Mouse (Mus musculus) hematopoietic stem cell, adult 5-6 weeks (primary cell): ENCODE results near the gene Sacm1l. TPM values are rescaled to one million over a fixed set of nuclear protein-coding genes. Genes with fewer than 3 reads are reported as not detected.

ENCODE experiments used
- ATAC-seq, 2 experiments: fragments of 125-278 bp in 1 of 2; replicated peaks in 1 of 2; 2 replicates each; pipeline ENCODE4 v1.8.0; 2016 to 2017; ENCODE audit warnings: inconsistent platforms in 2 of 2, mild to moderate bottlenecking in 2 of 2, moderate number of reproducible peaks in 2 of 2, low read depth in 1 of 2, moderate TSS enrichment in 1 of 2; ENCODE audit not compliant: low FRiP score in 2 of 2, poor library complexity in 2 of 2, severe bottlenecking in 2 of 2, insufficient read depth in 1 of 2, low TSS enrichment in 1 of 2
- total RNA-seq: library from RNA; stranded (forward); fragments of 172-1452, 232-1000 nt; gene quantifications from 2 replicates; pipeline ENCODE4 v1.2.3, GENCODE M21; 2017

Sacm1l gene
- total RNA-seq, 1 experiment from 2014 or later: 58.9 TPM

DNA sequence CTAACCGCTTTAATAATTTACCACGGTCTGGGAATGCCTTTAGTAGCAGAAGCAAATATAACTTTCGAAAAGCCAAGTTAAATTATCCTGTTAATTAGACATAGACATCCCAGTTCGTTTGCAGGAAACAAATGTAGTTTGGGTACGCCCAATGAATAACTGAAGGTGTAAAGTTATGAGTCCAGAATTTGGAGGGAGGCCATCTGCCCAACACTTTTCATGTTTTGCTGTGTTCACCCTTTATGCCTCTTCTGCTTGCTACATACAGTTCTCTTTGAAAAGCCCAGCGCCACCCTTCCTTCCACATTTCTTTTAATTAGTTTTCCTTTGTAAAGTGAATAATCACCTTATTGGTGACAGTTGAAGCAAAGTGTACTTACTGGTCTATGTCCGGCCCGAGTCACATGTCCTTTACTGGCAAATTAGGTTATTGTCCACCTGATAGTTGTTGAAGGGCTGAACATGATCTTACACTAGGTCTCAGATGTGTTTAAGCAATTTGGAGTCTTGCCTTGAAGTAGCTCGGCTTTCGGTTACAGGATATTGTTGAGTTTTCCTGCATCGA lies 1.1 kb downstream of the Sacm1l start:
- no peak for ATAC-seq

- no peak for ATAC-seq
These were observed 1.7 kb downstream of the Sacm1l start for GRCm38 (mm10) chr9:123531234-123531633.

DNA sequence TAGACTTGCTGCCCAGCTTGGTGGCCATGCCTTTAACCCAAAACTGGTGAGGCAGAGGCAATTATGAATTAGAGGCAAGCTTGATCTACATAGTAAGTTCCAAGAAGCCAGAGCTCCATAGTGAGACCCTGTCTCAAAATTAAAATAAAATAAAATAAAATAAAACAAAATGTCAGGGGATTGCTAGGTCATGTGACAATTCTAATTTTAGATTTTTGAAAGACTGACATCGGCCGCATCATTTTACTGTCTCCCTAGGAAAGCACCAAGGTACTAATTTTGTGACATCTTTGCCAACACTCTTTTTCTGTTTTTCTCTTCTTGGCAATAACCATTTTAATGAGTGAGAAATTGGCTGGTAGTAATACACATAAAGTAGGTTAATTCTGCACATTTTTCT lies 7.1 kb downstream of the Sacm1l start:
- ATAC-seq: no peak

DNA sequence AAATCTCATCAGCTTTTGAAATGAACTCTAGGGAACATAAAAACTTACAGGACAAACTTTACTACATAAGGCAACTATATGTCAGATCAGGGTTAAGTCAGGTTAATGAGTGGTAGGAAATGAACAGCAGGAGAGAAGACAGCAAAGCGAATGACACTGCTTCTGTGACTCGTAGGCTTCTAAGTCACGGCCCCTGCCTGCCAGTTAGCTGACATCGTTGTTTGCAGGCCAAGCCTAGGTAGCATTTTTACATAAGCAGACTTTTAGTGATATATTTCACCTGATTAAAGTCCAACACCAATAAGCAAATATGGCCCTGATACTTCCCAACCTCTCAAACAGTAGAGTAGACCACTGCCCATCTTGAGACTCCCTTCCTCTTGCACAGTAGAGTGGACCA lies 8.6 kb downstream of the Sacm1l start:
- ATAC-seq: no peak

GRCm38 (mm10) chr9:123539093-123539492 lies 9.5 kb downstream of the Sacm1l start:
- ATAC-seq: no peak

DNA sequence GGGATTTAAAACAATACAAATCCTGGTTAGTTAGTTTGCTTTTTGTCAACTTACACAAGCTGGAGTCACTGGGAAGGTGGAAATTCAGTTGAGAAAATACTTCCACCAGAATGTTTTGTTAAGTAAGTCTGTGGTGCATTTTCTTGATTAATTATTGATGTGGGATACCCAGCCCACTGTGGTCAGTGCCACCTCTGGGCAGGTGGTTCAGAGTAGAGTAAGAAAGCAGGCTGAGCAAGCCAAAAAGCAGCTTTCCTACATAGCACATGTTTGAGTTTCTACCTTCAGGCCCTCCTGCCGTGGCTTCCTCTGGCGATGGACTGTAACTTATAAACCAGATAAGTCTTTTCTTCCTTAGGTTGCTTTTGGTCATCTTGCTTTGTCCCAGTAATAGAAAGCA lies 10.3 kb downstream of the Sacm1l start:
- no peak for ATAC-seq

DNA sequence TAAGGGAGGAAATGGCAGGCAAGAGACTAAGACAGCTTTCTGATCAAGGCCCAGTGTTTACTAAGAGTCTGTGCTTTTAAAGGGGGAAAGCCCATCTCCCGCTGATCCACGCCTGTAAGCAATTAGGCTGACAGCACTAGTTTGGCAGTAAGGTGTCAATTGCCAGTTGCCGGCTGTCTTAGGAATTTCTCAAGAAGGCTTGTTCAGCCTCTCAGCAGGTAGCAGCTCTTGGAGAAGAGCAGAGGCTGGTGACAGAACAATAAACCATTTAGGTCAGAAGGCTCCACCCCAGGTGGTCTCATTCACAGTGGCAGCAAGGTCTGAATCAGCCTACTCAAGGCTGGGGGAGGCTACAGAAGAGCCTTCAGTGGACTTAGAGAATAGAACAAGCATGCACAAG lies 25.0 kb downstream of the Sacm1l start:
- no peak for ATAC-seq

DNA sequence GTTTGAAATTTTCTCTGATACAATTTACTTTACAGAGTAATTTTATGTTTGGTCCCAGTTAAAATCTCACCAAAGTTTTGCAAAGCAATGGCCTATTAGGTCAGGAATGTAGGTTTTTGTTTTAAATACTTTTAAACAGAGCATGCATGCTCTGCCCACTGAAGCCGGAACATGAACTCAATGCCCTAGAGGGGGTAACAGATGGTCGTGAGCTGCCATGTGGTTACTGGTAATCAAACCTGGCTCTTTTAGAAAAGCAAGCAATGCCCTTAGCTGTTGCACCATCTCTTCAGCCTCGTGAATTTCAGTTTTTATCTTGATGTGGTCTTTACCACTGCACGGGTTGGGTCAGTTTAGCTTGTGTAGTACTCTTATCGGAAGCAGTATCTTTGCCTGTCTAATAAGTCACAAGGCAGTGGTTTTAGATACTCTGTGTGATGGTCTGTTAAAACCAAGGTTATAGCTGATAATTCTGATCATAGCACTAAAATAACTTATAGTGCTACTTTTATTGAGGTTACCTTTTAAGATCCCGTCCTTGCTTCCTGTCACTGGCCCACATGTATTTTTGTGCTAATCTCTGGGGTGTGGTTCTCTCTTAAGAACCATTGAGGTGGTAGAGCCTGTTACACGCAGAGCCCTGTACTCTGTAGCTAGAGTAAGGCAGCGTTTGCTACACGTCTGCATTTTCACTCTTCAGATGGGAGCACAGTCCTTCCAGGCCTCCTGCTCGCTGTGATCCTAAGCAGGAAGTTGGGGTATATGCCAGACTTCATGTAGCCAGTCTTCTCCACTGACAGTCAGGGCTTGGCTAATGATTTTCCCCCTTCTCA lies 48.0 kb downstream of the Sacm1l start:
- no peak for ATAC-seq

- no peak for ATAC-seq
These were observed 59.8 kb downstream of the Sacm1l start for GRCm38 (mm10) chr9:123589240-123589910.

DNA sequence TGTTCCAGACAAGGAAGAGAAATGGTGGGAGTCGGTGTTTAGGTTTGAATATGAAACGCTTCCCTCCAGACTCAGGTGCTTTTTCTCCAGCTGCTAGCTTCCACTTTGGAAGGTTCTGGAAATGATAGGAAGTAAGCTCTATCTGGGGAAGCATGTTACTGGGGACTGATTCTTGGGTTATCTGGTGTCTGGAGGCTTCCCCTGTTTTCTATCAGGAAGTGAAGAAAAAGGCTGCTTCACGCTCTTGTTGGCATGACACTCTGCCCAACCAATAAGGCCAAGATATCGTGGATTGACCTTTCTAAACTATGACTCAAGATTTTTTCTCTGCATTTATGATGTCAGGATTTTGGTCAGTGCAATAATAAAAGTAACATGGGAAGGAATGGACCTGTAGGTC lies 65.6 kb downstream of the Sacm1l start:
- ATAC-seq: no peak

DNA sequence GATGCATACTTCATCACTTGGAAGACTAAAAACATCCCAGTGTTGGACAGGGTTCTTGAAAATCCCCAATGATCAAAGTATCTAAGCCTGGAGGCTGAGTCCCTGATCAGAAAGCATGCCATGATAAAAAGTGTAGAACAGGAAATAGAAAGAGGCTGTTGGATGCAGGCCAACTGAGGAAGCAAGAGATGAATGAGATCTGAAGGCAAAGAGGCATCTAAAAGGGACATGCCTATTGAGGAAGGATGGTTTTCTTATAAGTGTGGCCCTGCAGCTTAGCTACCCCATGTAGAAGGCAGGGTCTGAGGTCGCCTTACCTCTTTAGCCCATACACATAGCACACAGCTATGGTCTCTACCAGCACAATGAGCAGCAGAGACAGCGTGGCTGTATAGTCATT lies 67.4 kb downstream of the Sacm1l start:
- ATAC-seq: no peak

DNA sequence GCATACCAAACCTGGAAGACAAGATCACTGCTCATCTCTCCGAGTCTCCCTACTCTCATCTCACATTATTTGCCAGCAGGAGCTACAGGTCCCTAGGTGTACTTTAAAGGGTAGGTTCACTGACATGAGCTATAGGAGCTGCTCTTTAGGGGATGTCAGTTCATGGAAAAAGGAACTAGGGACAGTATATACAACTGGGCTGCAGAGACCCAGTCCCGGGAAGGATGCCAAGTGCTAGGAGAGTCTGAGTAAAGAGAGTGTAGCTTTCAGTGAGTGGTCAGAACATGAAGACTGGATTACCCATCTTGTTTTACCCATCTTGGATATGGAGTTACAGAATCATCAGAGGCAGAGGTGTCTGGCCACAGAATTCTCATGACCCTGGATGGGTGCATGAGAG lies 67.8 kb downstream of the Sacm1l start:
- ATAC-seq: no peak

DNA sequence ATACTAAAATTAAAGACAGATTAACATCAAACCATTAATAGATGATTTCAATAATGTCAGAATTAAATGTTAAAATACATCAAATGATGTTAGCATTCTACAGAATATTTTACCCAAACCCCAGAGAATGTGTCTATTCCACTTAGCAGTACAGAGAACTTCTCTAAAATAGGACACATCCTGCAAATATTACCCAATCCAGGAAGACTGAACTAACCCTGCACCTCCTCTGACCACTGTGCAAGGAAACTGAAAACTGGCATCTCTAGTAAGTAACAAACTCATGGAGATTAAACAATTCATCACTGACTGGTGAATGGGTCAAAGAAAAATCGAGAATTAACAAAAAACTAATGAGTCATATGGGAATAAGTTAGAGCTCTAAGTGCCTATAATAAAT lies 72.0 kb downstream of the Sacm1l start:
- ATAC-seq: no peak

DNA sequence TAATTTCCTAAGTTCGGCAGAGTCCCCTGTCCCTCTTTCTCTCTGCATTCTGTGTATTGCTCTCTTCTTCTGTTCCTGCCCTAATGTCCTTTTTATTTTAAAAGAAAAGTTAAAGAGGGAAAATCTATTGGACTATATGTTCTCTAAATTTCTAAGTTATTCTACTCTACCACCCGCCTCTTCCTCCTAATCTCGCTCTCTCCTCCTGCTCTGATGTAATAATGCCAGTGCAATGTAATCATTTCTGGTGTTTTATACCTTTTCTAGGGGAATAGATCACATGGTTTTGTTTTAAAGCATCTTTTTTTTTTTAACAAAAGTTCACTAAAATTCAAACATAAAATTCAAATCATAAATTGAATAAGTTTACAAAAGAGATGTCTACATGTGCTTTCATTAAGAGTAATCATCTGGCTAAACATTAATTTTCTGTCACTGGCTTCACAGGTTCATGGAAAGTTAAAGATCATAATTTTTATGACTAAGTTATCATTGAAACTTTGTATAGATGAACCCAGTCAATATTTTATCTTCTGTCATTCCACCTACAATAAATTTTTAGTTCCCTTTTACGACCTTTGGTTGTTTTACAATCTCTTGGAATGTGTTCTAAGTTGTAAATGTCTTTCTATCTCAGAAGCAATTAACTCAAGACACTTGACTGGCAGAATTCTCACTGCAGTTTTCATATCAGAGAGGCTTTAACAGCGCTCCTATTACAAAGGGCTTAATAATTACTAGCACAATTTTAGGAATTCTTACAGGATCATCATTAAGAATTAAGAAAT lies 90.9 kb downstream of the Sacm1l start:
- no peak for ATAC-seq

DNA sequence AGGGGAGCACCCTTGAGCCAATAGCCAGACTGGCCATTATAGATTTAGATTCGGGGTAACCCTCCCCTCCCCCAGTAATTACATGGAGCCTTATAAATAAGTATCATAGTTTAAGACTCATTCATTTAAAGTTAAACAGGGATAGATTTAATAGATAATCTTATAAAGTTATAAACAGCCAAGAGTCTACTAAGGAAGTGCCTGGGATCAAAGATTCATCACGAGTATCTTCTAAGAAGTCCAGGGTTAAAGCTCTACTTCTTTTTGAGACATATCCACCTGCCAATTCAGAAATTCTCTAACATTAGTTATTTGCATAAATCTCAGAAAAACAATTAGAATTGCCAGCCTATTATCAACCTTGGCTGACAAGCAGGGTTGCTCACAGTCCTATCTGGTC lies 95.2 kb downstream of the Sacm1l start:
- ATAC-seq: no peak

GRCm38 (mm10) chr9:123625821-123626220 lies 96.3 kb downstream of the Sacm1l start:
- ATAC-seq: no peak

DNA sequence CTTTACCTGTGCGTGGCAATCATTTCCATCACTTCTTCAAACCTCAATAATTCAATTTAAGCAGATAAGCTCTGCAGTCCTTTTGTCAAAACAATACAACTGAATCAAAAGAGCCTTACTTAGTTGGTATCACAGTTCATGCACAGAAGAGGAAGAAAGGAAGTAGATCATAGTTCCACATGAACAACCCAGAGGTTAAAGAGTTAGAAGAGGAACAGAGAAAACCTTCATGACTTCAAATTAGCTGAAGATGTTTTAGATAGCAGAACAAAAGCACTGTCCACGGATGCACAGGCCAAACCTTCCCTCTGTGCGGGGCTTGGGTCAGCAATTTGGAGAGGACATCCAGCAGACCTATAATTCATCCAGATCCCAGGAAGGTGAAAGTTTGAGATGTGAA lies 102.1 kb downstream of the Sacm1l start:
- ATAC-seq: no peak

GRCm38 (mm10) chr9:123632281-123632680 lies 102.7 kb downstream of the Sacm1l start, which contains the start of gene Slc6a20b:
Slc6a20b (minus strand) TSS chr9:123632565.
- ATAC-seq: no peak
